Mouse (Mus musculus): ENCODE results near the gene Ankrd28. TPM values are rescaled to one million over a fixed set of nuclear protein-coding genes. Genes with fewer than 3 reads are reported as not detected.
A peak's percentile ranks its signal among the peaks of the same experiment; 100 is the strongest.
"Not testable (repeated sequence)": the region's sequence is repeated elsewhere in the genome, so short reads cannot be mapped to it uniquely, and the experiment has no call there.

Gene Ankrd28
- polyA plus RNA-seq, 1 experiment: 6.5 TPM

- peaks cover 63% of the 10 kb centered on the region for H3K79me2 ChIP-seq (ENCODE audit: control insufficient read depth, insufficient read depth)
- peak overlapping the region; percentile 30 for H3K4me2 ChIP-seq (ENCODE audit: low read depth)
- TF ChIP-seq MYOG (IDR thresholded peaks at IDR 0.05; ENCODE audit: control insufficient read depth in 1 of 3, insufficient read depth in 1 of 3, insufficient read length in 2 of 3, low read depth in 2 of 3): no peak
- no peak for TF ChIP-seq MYOD1 (IDR thresholded peaks at IDR 0.05; ENCODE audit: control insufficient read depth in 1 of 3, insufficient read length in 2 of 3, low read depth in 2 of 3)
- TF ChIP-seq E2F4 (IDR thresholded peaks at IDR 0.05; ENCODE audit: insufficient read depth): no peak
- TF ChIP-seq USF1 (IDR thresholded peaks at IDR 0.05; ENCODE audit: low read depth): no peak
- no peak for TF ChIP-seq TCF3 (IDR thresholded peaks at IDR 0.05; ENCODE audit: insufficient read length, low read depth)
- TF ChIP-seq SRF (IDR thresholded peaks at IDR 0.05; ENCODE audit: control insufficient read depth, insufficient read length, low read depth): no peak
- no peak for TF ChIP-seq MAX (IDR thresholded peaks at IDR 0.05; ENCODE audit: low read depth)
- TF ChIP-seq POLR2A (IDR thresholded peaks at IDR 0.05; ENCODE audit: insufficient read length, low read depth): no peak
- no peak for TF ChIP-seq POLR2AphosphoS2 (IDR thresholded peaks at IDR 0.05; ENCODE audit: insufficient read length, low read depth)
- no peak for TF ChIP-seq CEBPB (IDR thresholded peaks at IDR 0.05; ENCODE audit: insufficient read depth, poor library complexity, severe bottlenecking)
- TF ChIP-seq TCF12 (IDR thresholded peaks at IDR 0.05; ENCODE audit: insufficient read depth, poor library complexity, severe bottlenecking): no peak
- no peak for TF ChIP-seq REST (IDR thresholded peaks at IDR 0.05; ENCODE audit: insufficient read depth, insufficient read length)
- no peaks in the 10 kb centered on the region for H3K27me3 ChIP-seq (ENCODE audit: control insufficient read depth, insufficient read depth, insufficient read length)
- peaks cover 5% of the 10 kb centered on the region for H3K36me3 ChIP-seq (ENCODE audit: control insufficient read depth, insufficient read depth)
- H3ac ChIP-seq (ENCODE audit: control insufficient read depth, insufficient read length): no peak overlapping the region
- H3K4me3 ChIP-seq: no peak overlapping the region
These were observed 61.9 kb downstream of the Ankrd28 start for GRCm38 (mm10) chr14:31768531-31768930.

GRCm38 (mm10) chr14:31764083-31764482, 66.4 kb downstream of the Ankrd28 start:
- Histone ChIP-seq H3ac (ENCODE audit: control insufficient read depth, insufficient read length) (no peak overlapping the region), H3K79me2 (ENCODE audit: control insufficient read depth, insufficient read depth) (peaks cover 25% of the 10 kb centered on the region), H3K27me3 (ENCODE audit: control insufficient read depth, insufficient read depth, insufficient read length) (no peaks in the 10 kb centered on the region), H3K36me3 (ENCODE audit: control insufficient read depth, insufficient read depth) (peaks cover 8% of the 10 kb centered on the region), H3K4me3 (no peak overlapping the region), H3K4me2 (ENCODE audit: low read depth) (no peak overlapping the region)
- TF ChIP-seq MAX (IDR thresholded peaks at IDR 0.05; ENCODE audit: low read depth) (no peak), TCF12 (IDR thresholded peaks at IDR 0.05; ENCODE audit: insufficient read depth, poor library complexity, severe bottlenecking) (no peak), SRF (IDR thresholded peaks at IDR 0.05; ENCODE audit: control insufficient read depth, insufficient read length, low read depth) (no peak), POLR2AphosphoS2 (IDR thresholded peaks at IDR 0.05; ENCODE audit: insufficient read length, low read depth) (no peak), CEBPB (IDR thresholded peaks at IDR 0.05; ENCODE audit: insufficient read depth, poor library complexity, severe bottlenecking) (no peak), MYOD1 (IDR thresholded peaks at IDR 0.05; ENCODE audit: control insufficient read depth in 1 of 3, insufficient read length in 2 of 3, low read depth in 2 of 3) (no peak), USF1 (IDR thresholded peaks at IDR 0.05; ENCODE audit: low read depth) (no peak), TCF3 (IDR thresholded peaks at IDR 0.05; ENCODE audit: insufficient read length, low read depth) (no peak), POLR2A (IDR thresholded peaks at IDR 0.05; ENCODE audit: insufficient read length, low read depth) (no peak)

GRCm38 (mm10) chr14:31761727-31762126, 68.7 kb downstream of the Ankrd28 start:
- TF ChIP-seq POLR2A (IDR thresholded peaks at IDR 0.05; ENCODE audit: insufficient read length, low read depth) (no peak), MYOD1 (IDR thresholded peaks at IDR 0.05; ENCODE audit: control insufficient read depth in 1 of 3, insufficient read length in 2 of 3, low read depth in 2 of 3) (no peak), MAX (IDR thresholded peaks at IDR 0.05; ENCODE audit: low read depth) (no peak), REST (IDR thresholded peaks at IDR 0.05; ENCODE audit: insufficient read depth, insufficient read length) (no peak), TCF3 (IDR thresholded peaks at IDR 0.05; ENCODE audit: insufficient read length, low read depth) (no peak), MYOG (IDR thresholded peaks at IDR 0.05; ENCODE audit: control insufficient read depth in 1 of 3, insufficient read depth in 1 of 3, insufficient read length in 2 of 3, low read depth in 2 of 3) (no peak), CEBPB (IDR thresholded peaks at IDR 0.05; ENCODE audit: insufficient read depth, poor library complexity, severe bottlenecking) (no peak), USF1 (IDR thresholded peaks at IDR 0.05; ENCODE audit: low read depth) (no peak), TCF12 (IDR thresholded peaks at IDR 0.05; ENCODE audit: insufficient read depth, poor library complexity, severe bottlenecking) (no peak), POLR2AphosphoS2 (IDR thresholded peaks at IDR 0.05; ENCODE audit: insufficient read length, low read depth) (no peak), E2F4 (IDR thresholded peaks at IDR 0.05; ENCODE audit: insufficient read depth) (no peak), SRF (IDR thresholded peaks at IDR 0.05; ENCODE audit: control insufficient read depth, insufficient read length, low read depth) (no peak)
- H3K27me3 ChIP-seq (ENCODE audit: control insufficient read depth, insufficient read depth, insufficient read length): no peaks in the 10 kb centered on the region

GRCm38 (mm10) chr14:31759195-31759594, 71.3 kb downstream of the Ankrd28 start:
- Histone ChIP-seq H3K79me2 (ENCODE audit: control insufficient read depth, insufficient read depth) (peaks cover 7% of the 10 kb centered on the region), H3ac (ENCODE audit: control insufficient read depth, insufficient read length) (no peak overlapping the region), H3K4me2 (ENCODE audit: low read depth) (no peak overlapping the region), H3K4me3 (no peak overlapping the region), H3K36me3 (ENCODE audit: control insufficient read depth, insufficient read depth) (peaks cover 32% of the 10 kb centered on the region), H3K27me3 (ENCODE audit: control insufficient read depth, insufficient read depth, insufficient read length) (no peaks in the 10 kb centered on the region)
- no peak for TF ChIP-seq TCF12 (IDR thresholded peaks at IDR 0.05; ENCODE audit: insufficient read depth, poor library complexity, severe bottlenecking)
- TF ChIP-seq POLR2AphosphoS2 (IDR thresholded peaks at IDR 0.05; ENCODE audit: insufficient read length, low read depth): no peak
- TF ChIP-seq E2F4 (IDR thresholded peaks at IDR 0.05; ENCODE audit: insufficient read depth): no peak
- no peak for TF ChIP-seq CEBPB (IDR thresholded peaks at IDR 0.05; ENCODE audit: insufficient read depth, poor library complexity, severe bottlenecking)
- TF ChIP-seq USF1 (IDR thresholded peaks at IDR 0.05; ENCODE audit: low read depth): no peak
- no peak for TF ChIP-seq MYOG (IDR thresholded peaks at IDR 0.05; ENCODE audit: control insufficient read depth in 1 of 3, insufficient read depth in 1 of 3, insufficient read length in 2 of 3, low read depth in 2 of 3)
- no peak for TF ChIP-seq SRF (IDR thresholded peaks at IDR 0.05; ENCODE audit: control insufficient read depth, insufficient read length, low read depth)
- TF ChIP-seq MYOD1 (IDR thresholded peaks at IDR 0.05; ENCODE audit: control insufficient read depth in 1 of 3, insufficient read length in 2 of 3, low read depth in 2 of 3): no peak
- no peak for TF ChIP-seq POLR2A (IDR thresholded peaks at IDR 0.05; ENCODE audit: insufficient read length, low read depth)
- TF ChIP-seq MAX (IDR thresholded peaks at IDR 0.05; ENCODE audit: low read depth): no peak
- no peak for TF ChIP-seq REST (IDR thresholded peaks at IDR 0.05; ENCODE audit: insufficient read depth, insufficient read length)
- no peak for TF ChIP-seq TCF3 (IDR thresholded peaks at IDR 0.05; ENCODE audit: insufficient read length, low read depth)

More at GRCm38 (mm10) chr14:31761727-31762126, 68.7 kb downstream of the Ankrd28 start:
- no peak overlapping the region for H3K4me2 ChIP-seq (ENCODE audit: low read depth)
- peaks cover 20% of the 10 kb centered on the region for H3K36me3 ChIP-seq (ENCODE audit: control insufficient read depth, insufficient read depth)
- H3K79me2 ChIP-seq (ENCODE audit: control insufficient read depth, insufficient read depth): peaks cover 17% of the 10 kb centered on the region
- no peak overlapping the region for H3ac ChIP-seq (ENCODE audit: control insufficient read depth, insufficient read length)
- H3K4me3 ChIP-seq: no peak overlapping the region

- not testable (repeated sequence) for H3K79me2 ChIP-seq (ENCODE audit: control insufficient read depth, insufficient read depth); H3K4me2 ChIP-seq (ENCODE audit: low read depth); H3K4me3 ChIP-seq; H3K27me3 ChIP-seq (ENCODE audit: control insufficient read depth, insufficient read depth, insufficient read length); H3ac ChIP-seq (ENCODE audit: control insufficient read depth, insufficient read length)
- H3K36me3 ChIP-seq (ENCODE audit: control insufficient read depth, insufficient read depth): peaks cover 31% of the 10 kb centered on the region
These were observed 72.0 kb downstream of the Ankrd28 start for GRCm38 (mm10) chr14:31758410-31758809.

All from myocyte (in vitro differentiated cells).